Mouse (Mus musculus) right cerebral cortex, postnatal 36 days (tissue): ENCODE results near the gene Adam19.

Experiments
- DNase-seq, 2 experiments: peaks; one replicate each; pipeline ENCODE4 v3.0.0; 2022; ENCODE audit warnings: low spot score in 2 of 2, mixed read lengths in 1 of 2

Gene Adam19

GRCm38 (mm10) chr11:46054911-46055895 is 589 bp upstream of the Adam19 start:
- DNase-seq, result no peak

DNA sequence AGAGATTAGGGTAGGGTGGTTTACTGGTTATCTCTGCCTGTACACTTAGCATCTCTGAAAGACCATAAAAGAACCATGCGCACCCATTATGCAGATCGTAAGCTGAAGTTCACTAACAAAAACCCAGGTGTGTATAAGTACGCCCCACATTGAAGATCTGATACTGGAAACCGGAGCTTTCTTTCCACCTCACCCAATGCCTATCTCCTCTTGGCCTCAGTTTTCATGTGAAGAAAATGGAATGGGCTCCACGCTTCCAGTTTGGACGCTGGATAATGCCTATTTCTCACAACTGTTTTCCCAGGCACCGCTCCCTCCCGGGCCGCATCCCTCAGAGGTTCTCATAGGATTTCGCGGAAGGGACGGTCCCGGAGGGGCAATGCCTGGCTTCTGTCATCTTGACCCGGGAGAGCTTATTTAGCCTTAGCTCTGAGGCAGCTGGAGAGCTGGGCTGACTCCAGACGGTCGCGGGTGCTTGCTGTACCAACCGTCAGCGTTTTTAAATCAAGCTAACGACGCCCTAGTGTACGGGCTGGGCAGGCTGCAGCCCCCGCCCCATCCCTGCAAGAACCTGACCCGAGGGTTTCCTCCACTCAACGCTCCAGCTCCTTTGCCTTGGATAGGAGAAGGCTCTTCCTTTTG is 1.1 kb downstream of the Adam19 start:
- no peak for DNase-seq

- no peak for DNase-seq
Measured at GRCm38 (mm10) chr11:46058011-46058410, 2.2 kb downstream of the Adam19 start.

DNA sequence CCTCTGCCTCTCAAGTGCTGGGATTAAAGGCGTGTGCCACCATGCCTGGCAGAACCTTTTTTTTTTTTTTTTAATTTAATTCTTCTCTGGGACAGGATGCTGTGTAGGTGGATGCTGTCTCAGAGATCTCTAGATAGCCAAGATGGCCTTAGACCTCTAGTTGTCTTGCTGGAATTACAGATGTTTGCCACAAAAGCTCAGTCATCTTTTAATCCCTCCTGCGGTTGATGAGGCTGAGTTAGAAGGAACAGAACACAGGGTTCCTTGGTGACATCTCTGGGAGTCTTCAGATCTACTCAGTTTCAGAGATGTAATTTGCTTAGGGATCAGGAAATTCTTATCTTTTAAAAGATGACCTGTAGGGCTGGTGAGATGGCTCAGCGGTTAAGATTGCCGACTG is 3.1 kb downstream of the Adam19 start:
- DNase-seq, result no peak

DNA sequence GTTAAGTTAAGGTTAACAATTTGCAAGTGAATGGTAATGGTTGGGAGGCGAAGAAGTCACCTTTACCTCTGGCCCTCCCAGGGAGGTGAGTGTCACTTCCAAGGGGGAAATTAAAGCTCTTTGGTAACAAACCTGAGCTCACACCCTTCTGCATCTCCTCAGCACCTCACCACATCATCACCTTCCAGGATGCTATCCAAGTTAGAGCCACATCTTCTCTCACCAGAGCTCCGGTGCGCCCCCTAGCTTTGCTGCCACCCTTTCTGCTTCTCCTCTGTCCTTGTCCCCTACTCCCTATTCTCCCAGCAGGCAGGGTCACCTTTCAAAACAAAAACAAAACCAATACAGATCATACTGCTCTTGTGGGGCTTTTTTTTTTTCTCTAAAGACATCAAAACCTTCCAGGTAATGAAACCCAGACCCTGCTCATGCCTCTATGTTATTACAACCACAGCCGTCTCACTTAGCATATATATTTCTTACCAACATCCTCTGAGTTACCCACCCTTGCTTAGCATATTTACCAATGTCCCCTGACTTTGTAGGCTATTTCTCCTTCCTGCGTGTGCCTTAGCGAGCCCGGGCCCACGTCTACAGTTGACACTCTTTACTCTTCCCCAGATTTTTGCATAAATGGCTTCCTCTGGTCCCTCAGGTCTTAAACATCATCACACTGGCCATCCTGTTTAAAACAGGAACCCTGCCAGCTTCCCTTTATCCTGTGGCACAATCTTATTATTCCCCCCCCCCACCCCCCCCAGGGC is 4.3 kb downstream of the Adam19 start:
- DNase-seq, result no peak

DNA sequence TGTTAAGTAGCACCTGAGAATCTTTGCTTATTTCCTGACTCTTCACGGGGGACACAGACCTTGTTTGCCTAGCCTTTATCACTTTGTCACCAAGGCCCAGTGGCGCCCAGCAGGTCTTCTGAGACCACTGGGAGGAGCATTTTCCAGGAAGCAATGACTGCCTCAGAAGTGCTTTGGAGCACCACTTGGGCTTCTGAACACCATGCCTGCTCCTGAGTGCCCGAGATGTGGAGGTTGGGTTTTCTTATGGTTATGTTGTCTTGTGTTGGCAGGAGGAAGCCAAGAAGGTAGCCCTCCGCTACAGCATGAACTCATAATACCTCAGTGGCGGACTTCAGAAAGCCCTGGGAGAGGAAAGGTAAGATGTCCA is 4.8 kb downstream of the Adam19 start:
- DNase-seq, result no peak

DNA sequence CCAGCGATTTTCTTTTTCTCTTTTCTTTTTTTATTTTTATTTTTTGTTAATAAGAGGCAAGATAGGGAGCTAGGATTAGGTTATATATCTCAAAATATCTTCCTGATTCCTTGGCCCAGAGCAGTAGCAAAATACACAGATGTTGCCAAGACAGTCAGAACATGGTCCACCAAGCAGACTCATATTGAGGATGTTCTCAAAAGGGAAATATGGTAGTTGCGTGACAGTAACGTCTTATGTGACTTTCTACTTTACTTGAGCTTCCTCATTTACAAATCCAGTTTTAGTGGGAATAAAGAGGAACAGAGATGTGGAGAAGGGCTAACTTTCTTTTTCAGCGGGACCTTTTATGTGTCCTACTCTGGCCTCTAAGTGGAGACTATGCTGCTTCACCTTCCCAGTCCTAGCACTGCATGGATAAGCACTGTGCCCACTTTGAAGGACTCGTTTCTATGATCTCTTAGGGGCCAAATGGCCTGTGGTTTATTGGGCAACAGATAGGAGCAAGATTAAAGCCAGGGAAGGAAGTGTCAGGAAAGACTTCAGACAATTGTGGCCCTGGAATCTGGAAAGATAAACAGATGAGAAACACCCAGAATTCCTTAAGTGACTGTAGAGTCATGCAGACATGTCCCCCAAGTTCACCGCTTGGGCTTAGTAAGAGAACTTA is 6.1 kb downstream of the Adam19 start:
- no peak for DNase-seq

DNA sequence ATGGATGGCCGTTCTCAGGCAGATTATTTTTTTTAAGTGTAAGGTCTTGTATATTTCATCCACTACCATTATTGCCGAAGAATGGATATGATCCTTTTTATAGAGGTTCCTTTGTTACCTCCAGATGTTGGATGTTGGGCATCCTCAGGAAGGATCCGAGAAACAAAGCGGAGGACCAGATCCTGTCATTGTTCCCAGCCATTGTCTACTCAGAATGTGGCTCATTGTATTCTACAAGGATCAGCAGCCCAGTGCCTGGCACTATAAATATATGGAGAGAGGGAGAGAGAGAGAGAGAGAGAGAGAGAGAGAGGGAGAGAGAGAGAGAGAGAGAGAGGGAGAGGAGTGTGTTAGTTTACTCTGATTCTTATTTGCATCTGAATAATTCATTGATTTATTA is 6.8 kb downstream of the Adam19 start:
- DNase-seq, result no peak

DNA sequence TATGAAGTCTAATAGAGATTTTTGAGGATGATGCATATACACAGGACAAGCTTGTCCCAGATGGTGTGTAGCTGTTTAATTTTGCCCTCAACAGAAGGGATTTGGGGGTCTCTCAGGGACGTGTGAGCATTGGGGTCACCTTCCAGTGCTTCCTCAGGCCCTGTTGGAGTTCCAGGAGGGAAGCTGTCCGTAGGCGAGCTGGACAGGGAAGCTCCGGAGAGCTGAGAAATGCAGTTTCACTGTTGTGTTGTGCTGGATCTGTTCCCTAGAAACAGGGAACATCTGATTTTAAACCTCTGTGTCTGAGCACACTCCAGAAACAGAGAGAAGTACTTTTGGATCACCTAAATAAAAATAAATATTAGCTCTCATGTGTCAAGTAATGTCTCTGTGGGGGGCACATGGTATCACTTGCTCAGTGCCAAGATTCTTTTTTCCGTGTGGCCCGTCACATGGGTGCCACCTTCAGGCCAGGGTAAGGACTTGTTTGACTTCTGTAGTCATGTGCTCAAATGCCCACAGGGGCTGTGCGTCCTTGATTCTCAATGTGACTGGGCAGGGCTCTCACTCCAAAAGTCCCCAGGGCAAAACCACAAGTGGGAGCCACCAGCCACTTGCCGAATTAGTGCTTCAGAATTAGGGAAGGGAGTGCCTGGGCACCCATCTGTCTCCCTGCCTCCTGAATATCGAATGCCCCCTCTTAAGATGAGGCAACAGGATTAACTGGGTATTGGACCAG is 7.4 kb downstream of the Adam19 start:
- no peak for DNase-seq

DNA sequence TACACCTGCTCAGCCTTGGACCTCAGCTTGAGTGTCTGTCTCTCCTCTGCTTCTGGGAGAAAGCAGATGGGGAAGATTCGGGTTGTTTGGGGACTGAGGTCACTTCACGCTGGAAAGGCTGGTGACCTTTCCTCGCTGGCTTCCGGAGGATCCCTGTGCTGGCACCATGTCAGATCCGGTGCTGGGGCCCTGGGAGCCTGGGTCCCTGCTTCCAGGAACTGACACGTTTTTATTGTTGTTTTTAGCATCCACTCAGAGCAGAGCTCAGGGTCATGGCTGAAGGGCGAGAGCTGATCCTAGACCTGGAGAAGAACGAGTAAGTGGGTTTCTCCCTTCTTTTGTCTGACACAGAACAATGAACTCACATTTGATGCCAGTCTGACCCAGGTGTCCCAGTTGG is 9.0 kb downstream of the Adam19 start:
- no peak for DNase-seq

GRCm38 (mm10) chr11:46065201-46066011 is 9.6 kb downstream of the Adam19 start:
- no peak for DNase-seq

GRCm38 (mm10) chr11:46067371-46068060 is 11.7 kb downstream of the Adam19 start:
- no peak for DNase-seq

- DNase-seq, result no peak
Measured at GRCm38 (mm10) chr11:46068756-46069407, 13.1 kb downstream of the Adam19 start.

DNA sequence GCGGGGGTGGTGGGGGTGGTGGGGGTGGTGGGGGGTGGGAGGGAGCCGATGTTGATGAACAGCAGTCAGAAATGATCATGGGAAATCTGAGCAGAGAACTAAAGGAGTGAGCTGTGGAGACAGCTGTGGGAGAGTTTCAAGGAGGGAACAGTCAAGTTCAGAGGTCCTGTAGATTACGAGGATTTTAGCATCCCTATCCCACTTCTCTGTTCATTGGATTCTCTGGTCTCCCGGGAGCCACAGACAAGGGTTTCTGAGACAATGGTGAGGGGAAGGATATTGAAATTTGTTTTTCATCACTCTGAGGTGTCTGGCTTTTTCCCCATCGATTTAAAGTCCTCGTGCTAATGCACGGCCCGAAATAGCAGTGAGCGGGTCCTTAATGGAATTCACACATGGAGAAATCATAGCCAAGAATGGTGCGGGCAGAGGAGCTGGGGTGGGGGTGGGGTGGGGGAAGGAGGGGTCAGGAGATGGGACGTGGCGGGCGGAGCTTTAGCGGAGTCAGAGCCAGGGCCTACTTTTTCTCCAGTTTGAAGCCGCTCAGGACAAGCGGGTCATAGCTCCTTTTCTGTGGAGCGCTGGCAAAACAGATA is 13.7 kb downstream of the Adam19 start:
- DNase-seq, result no peak

DNA sequence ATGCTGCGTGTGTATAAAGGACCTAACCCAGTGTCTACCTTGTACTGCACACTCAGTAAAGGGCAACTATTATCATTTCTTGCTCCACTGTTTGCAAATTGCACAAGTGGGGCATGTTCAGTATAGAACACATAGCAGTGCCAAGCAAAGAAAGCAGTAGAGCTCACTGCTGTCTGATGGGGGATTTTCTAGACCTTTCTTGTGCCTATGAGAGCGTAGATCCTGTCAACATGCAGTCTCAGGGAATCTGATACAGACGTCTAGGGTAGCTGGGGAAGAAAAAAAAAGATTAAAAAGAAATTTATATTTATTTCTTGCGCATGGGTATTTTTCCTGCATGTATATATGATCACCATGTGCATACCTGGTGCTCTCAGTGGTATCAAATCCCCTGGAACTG is 14.4 kb downstream of the Adam19 start:
- DNase-seq, result no peak

DNA sequence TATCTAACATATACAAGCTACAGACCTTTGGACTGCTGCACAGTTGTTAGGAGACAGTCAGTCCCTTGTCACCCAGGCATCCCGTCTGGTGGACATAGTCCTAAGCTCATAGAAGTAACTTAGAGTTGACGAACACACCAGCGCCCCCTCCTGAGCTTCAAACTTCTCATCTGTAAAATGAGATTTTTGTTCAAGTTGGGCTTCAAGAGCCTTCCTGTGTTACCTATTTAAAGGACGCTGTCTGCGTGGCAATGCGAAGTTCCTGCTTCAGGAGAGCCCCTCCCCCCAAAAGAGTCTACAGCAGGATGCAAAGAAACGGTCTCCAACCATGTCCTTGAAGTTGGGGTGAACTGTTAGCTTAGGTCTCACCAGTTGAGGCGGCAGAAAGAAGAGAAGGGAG is 15.0 kb downstream of the Adam19 start:
- DNase-seq, result no peak

DNA sequence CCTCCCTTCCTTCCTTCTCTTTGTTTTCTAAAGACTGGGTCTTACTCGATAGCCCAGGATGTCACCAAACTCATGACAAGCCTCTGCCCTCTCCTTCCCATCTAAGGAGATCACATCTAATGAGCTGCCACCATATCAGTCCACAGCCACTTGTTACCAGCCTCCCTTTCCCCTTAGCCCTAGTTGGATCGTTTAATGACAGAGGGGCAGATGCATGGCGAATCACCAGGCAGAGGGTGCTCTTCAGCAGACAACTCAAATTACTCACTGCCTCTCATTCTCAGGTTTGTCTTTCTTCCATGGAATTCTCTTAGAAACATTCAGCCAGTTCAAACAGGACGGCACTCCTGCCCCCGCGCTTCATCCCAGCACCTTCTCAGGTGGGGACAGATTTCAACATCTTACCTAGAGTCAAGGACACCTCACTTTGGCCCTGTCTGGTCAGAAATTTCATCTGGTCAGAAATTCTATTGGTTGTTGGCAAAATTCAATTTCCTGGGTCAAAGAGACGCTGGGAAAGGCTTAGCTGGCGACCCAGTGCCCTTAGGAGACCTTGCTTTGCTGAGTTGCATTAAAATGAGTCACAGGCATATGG is 16.8 kb downstream of the Adam19 start:
- DNase-seq, result no peak
